Mouse (Mus musculus): ENCODE data around the gene Pde11a. TPM values are rescaled to one million over a fixed set of nuclear protein-coding genes. Genes with fewer than 3 reads are reported as not detected.

Pde11a gene
- polyA plus RNA-seq, 1 experiment from 2014 or later = 0.28 TPM

- Histone ChIP-seq H3K9me3 (no peaks in the 10 kb centered on the region), H3K4me3 (no peak overlapping the region), H3K36me3 (no peaks in the 10 kb centered on the region), H3K4me2 (no peak overlapping the region), H3K4me1 (0 out of 2 replicates have a peak, but pooled peaks cover 12% of the 10 kb centered on the region), H3K27me3 (no peaks in the 10 kb centered on the region), H3K9ac (no peak overlapping the region), H3K27ac (no peak overlapping the region)
- 86% methylated on average over 12 of the region's 12 CpGs for WGBS
- ATAC-seq (ENCODE audit: insufficient number of reproducible peaks, insufficient read depth, low FRiP score, low TSS enrichment, low read depth) = no peak
These were observed 290.8 kb downstream of the Pde11a start for GRCm38 (mm10) chr2:76047740-76048139.

GRCm38 (mm10) chr2:76042210-76042609 is 296.4 kb downstream of the Pde11a start:
- H3K4me3 ChIP-seq = no peak overlapping the region
- H3K27me3 ChIP-seq = no peaks in the 10 kb centered on the region
- H3K9ac ChIP-seq = no peak overlapping the region
- H3K9me3 ChIP-seq = no peaks in the 10 kb centered on the region
- H3K4me2 ChIP-seq = no peak overlapping the region
- 89% methylated on average over 10 of the region's 10 CpGs for WGBS
- no peaks in the 10 kb centered on the region for H3K36me3 ChIP-seq
- 0 out of 2 replicates have a peak, but pooled peaks cover 3% of the 10 kb centered on the region for H3K4me1 ChIP-seq
- no peak overlapping the region for H3K27ac ChIP-seq
- ATAC-seq (ENCODE audit: insufficient number of reproducible peaks, insufficient read depth, low FRiP score, low TSS enrichment, low read depth) = no peak

GRCm38 (mm10) chr2:76040116-76040515 is 298.5 kb downstream of the Pde11a start:
- Histone ChIP-seq H3K36me3 (no peaks in the 10 kb centered on the region), H3K9me3 (no peaks in the 10 kb centered on the region), H3K27ac (no peak overlapping the region), H3K4me3 (no peak overlapping the region), H3K27me3 (no peaks in the 10 kb centered on the region), H3K4me2 (no peak overlapping the region), H3K4me1 (0 out of 2 replicates have a peak, but pooled peaks cover under 1% of the 10 kb centered on the region), H3K9ac (no peak overlapping the region)
- no peak for ATAC-seq (ENCODE audit: insufficient number of reproducible peaks, insufficient read depth, low FRiP score, low TSS enrichment, low read depth)
- WGBS = 94% methylated on average over 7 of the region's 7 CpGs

GRCm38 (mm10) chr2:76030080-76030479 is 308.5 kb downstream of the Pde11a start:
- peak overlapping the region; percentile 57 for H3K4me2 ChIP-seq
- H3K9ac ChIP-seq = peak overlapping the region; percentile 56; the same call in 1 of the 2 replicates
- ATAC-seq (ENCODE audit: insufficient number of reproducible peaks, insufficient read depth, low FRiP score, low TSS enrichment, low read depth) = peak; percentile 32; the same call in 1 of the 2 replicates
- H3K4me1 ChIP-seq = peaks cover 22% of the 10 kb centered on the region
- no peaks in the 10 kb centered on the region for H3K9me3 ChIP-seq
- WGBS = 12% methylated on average over 8 of the region's 8 CpGs
- peak overlapping the region; percentile 26 for H3K4me3 ChIP-seq
- H3K27ac ChIP-seq = peak overlapping the region; percentile 72
- no peaks in the 10 kb centered on the region for H3K36me3 ChIP-seq
- no peaks in the 10 kb centered on the region for H3K27me3 ChIP-seq

- Histone ChIP-seq H3K27me3 (no peaks in the 10 kb centered on the region), H3K9me3 (no peaks in the 10 kb centered on the region), H3K4me2 (peak overlapping the region; percentile 57), H3K4me1 (peaks cover 22% of the 10 kb centered on the region), H3K27ac (peak overlapping the region; percentile 72), H3K36me3 (no peaks in the 10 kb centered on the region), H3K9ac (peak overlapping the region; percentile 56), H3K4me3 (peak overlapping the region; percentile 26)
- 18% methylated on average over 20 of the region's 20 CpGs for WGBS
- ATAC-seq (ENCODE audit: insufficient number of reproducible peaks, insufficient read depth, low FRiP score, low TSS enrichment, low read depth) = no peak
These were observed 309.3 kb downstream of the Pde11a start for GRCm38 (mm10) chr2:76029081-76029901.

- H3K9me3 ChIP-seq = no peaks in the 10 kb centered on the region
These were observed 321.7 kb downstream of the Pde11a start for GRCm38 (mm10) chr2:76016890-76017289.

GRCm38 (mm10) chr2:76016136-76016535 is 322.4 kb downstream of the Pde11a start:
- H3K4me1 ChIP-seq = peaks cover 12% of the 10 kb centered on the region
- no peaks in the 10 kb centered on the region for H3K9me3 ChIP-seq
- 92% methylated on average over 8 of the region's 8 CpGs for WGBS
- no peak for ATAC-seq (ENCODE audit: insufficient number of reproducible peaks, insufficient read depth, low FRiP score, low TSS enrichment, low read depth)
- no peak overlapping the region for H3K4me2 ChIP-seq
- H3K27me3 ChIP-seq = no peaks in the 10 kb centered on the region
- no peak overlapping the region for H3K9ac ChIP-seq
- no peak overlapping the region for H3K4me3 ChIP-seq
- no peaks in the 10 kb centered on the region for H3K36me3 ChIP-seq
- no peak overlapping the region for H3K27ac ChIP-seq

More at GRCm38 (mm10) chr2:76016890-76017289, 321.7 kb downstream of the Pde11a start:
- Histone ChIP-seq H3K27ac (no peak overlapping the region), H3K4me2 (0 out of 2 replicates have a peak overlapping the region, but pooled peaks have one; percentile 9), H3K9ac (0 out of 2 replicates have a peak overlapping the region, but pooled peaks have one; percentile 27), H3K36me3 (no peaks in the 10 kb centered on the region), H3K4me1 (peaks cover 12% of the 10 kb centered on the region), H3K4me3 (no peak overlapping the region), H3K27me3 (no peaks in the 10 kb centered on the region)
- no peak for ATAC-seq (ENCODE audit: insufficient number of reproducible peaks, insufficient read depth, low FRiP score, low TSS enrichment, low read depth)
- WGBS = 9% methylated on average over 7 of the region's 7 CpGs

GRCm38 (mm10) chr2:76015460-76015859 is 323.1 kb downstream of the Pde11a start:
- no peak for ATAC-seq (ENCODE audit: insufficient number of reproducible peaks, insufficient read depth, low FRiP score, low TSS enrichment, low read depth)

GRCm38 (mm10) chr2:76014659-76015058 is 323.9 kb downstream of the Pde11a start:
- Histone ChIP-seq H3K9ac (no peak overlapping the region), H3K4me1 (peaks cover 12% of the 10 kb centered on the region), H3K27ac (no peak overlapping the region), H3K4me2 (no peak overlapping the region), H3K36me3 (no peaks in the 10 kb centered on the region), H3K27me3 (no peaks in the 10 kb centered on the region), H3K4me3 (no peak overlapping the region), H3K9me3 (no peaks in the 10 kb centered on the region)
- 83% methylated on average over 3 of the region's 3 CpGs for whole genome bisulfite sequencing
- no peak for ATAC-seq (ENCODE audit: insufficient number of reproducible peaks, insufficient read depth, low FRiP score, low TSS enrichment, low read depth)

More at GRCm38 (mm10) chr2:76015460-76015859, 323.1 kb downstream of the Pde11a start:
- Histone ChIP-seq H3K4me3 (no peak overlapping the region), H3K27ac (no peak overlapping the region), H3K9me3 (no peaks in the 10 kb centered on the region), H3K27me3 (no peaks in the 10 kb centered on the region), H3K4me1 (peaks cover 12% of the 10 kb centered on the region), H3K9ac (no peak overlapping the region), H3K4me2 (no peak overlapping the region), H3K36me3 (no peaks in the 10 kb centered on the region)
- WGBS = 94% methylated on average over 7 of the region's 7 CpGs

- H3K27ac ChIP-seq = no peak overlapping the region
- 26% methylated on average over 4 of the region's 4 CpGs for WGBS
- H3K9me3 ChIP-seq = no peaks in the 10 kb centered on the region
- no peak for ATAC-seq (ENCODE audit: insufficient number of reproducible peaks, insufficient read depth, low FRiP score, low TSS enrichment, low read depth)
- H3K27me3 ChIP-seq = no peaks in the 10 kb centered on the region
- H3K9ac ChIP-seq = no peak overlapping the region
- no peaks in the 10 kb centered on the region for H3K36me3 ChIP-seq
- H3K4me2 ChIP-seq = no peak overlapping the region
- no peak overlapping the region for H3K4me3 ChIP-seq
- no peaks in the 10 kb centered on the region for H3K4me1 ChIP-seq
These were observed 332.4 kb downstream of the Pde11a start for GRCm38 (mm10) chr2:76006194-76006593.

- no peak overlapping the region for H3K27ac ChIP-seq
These were observed 335.7 kb downstream of the Pde11a start for GRCm38 (mm10) chr2:76002899-76003298.

GRCm38 (mm10) chr2:76001392-76001791 is 337.2 kb downstream of the Pde11a start:
- WGBS = 40% methylated on average over 8 of the region's 8 CpGs
- H3K27me3 ChIP-seq = no peaks in the 10 kb centered on the region
- H3K9ac ChIP-seq = no peak overlapping the region
- no peak overlapping the region for H3K27ac ChIP-seq
- no peak for ATAC-seq (ENCODE audit: insufficient number of reproducible peaks, insufficient read depth, low FRiP score, low TSS enrichment, low read depth)
- H3K36me3 ChIP-seq = no peaks in the 10 kb centered on the region
- peaks cover 3% of the 10 kb centered on the region; the same call in 1 of the 2 replicates for H3K4me1 ChIP-seq
- no peak overlapping the region for H3K4me3 ChIP-seq
- no peaks in the 10 kb centered on the region for H3K9me3 ChIP-seq
- H3K4me2 ChIP-seq = no peak overlapping the region

More at GRCm38 (mm10) chr2:76002899-76003298, 335.7 kb downstream of the Pde11a start:
- Histone ChIP-seq H3K27me3 (no peaks in the 10 kb centered on the region), H3K9me3 (no peaks in the 10 kb centered on the region), H3K4me3 (no peak overlapping the region), H3K36me3 (no peaks in the 10 kb centered on the region), H3K9ac (no peak overlapping the region), H3K4me1 (peaks cover 3% of the 10 kb centered on the region; the same call in 1 of the 2 replicates), H3K4me2 (no peak overlapping the region)
- WGBS = 76% methylated on average over 9 of the region's 9 CpGs
- no peak for ATAC-seq (ENCODE audit: insufficient number of reproducible peaks, insufficient read depth, low FRiP score, low TSS enrichment, low read depth)
